Mouse (Mus musculus) stomach, embryonic 15.5 days (tissue): ENCODE data around the gene Cbr1. TPM values are rescaled to one million over a fixed set of nuclear protein-coding genes. Genes with fewer than 3 reads are reported as not detected.

Source experiments
- ATAC-seq: fragments of 200-750 bp; cut with Nextera tagmentation; 2 replicates; pipeline ENCODE4 v1.8.0; 2017; ENCODE audit warnings: low read depth, moderate number of reproducible peaks, moderate TSS enrichment; ENCODE audit not compliant: insufficient read depth, low FRiP score
- H3K27ac ChIP-seq: fragments of 300-500 bp; sonication (generic); 2 replicates; pipeline ENCODE4 v1.5.1; 2015; ENCODE audit warnings: mild to moderate bottlenecking, inconsistent platforms
- H3K27me3 ChIP-seq: fragments of 300-500 bp; sonication (generic); replicated peaks from 2 replicates; pipeline ENCODE4 v1.6.1; 2015; ENCODE audit warnings: inconsistent platforms
- H3K36me3 ChIP-seq: fragments of 300-500 bp; sonication (generic); 2 replicates; pipeline ENCODE4 v1.6.1; 2015; ENCODE audit warnings: inconsistent platforms
- H3K4me1 ChIP-seq: fragments of 300-500 bp; sonication (generic); 2 replicates; pipeline ENCODE4 v1.6.1; 2015; ENCODE audit warnings: inconsistent platforms
- H3K4me2 ChIP-seq: fragments of 300-500 bp; sonication (generic); 2 replicates; pipeline ENCODE4 v1.6.1; 2015; ENCODE audit warnings: mild to moderate bottlenecking, inconsistent platforms
- H3K4me3 ChIP-seq: fragments of 300-500 bp; sonication (generic); replicated peaks from 2 replicates; pipeline ENCODE4 v1.5.1; 2015; ENCODE audit warnings: inconsistent platforms
- H3K9ac ChIP-seq: fragments of 300-500 bp; sonication (generic); 2 replicates; pipeline ENCODE4 v1.6.1; 2015; ENCODE audit warnings: inconsistent platforms
- H3K9me3 ChIP-seq: fragments of 300-500 bp; sonication (generic); 2 replicates; pipeline ENCODE4 v1.6.1; 2016; ENCODE audit warnings: inconsistent platforms
- WGBS: fragments of 180-500 bp; shearing (Covaris S2); methylation state at CpG from one replicate; pipeline ENCODE4 v1.1.7; 2015; 5-methylcytosine and 5-hydroxymethylcytosine counted together
- polyA plus RNA-seq: library from polyadenylated mRNA; unstranded; fragments of >200 nt; fragmentation: Nextera tagmentation; extraction: Ambion mirVana; gene quantifications from 2 replicates; pipeline ENCODE4 v1.2.1, GENCODE M21; 2015

Cbr1 gene
- polyA plus RNA-seq, 1 experiment from 2014 or later: 105 TPM

DNA sequence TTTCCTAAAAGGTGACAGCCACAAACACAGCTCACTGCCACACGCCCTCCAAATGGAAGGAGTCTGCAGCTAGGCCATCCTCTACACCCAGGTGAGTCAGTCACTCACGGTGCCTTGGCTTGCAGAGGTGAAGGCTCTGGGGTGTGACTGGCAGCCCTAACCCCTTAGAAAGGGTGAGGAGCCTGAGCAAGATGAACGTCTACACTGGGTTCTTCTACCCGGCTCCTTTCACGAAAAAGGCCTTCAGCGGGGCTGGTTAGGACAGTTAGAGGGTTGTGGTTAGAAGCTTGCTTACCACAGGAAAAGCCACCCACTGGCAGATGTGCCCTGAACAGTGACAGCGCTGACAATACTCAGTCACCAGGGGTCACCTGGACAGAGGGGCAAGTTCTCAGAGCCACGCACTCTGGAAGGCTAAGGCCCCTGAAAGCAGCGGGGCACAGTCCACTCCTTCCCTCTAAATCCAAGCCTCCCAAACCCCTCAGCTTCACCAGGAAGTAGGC is 19.9 kb upstream of the Cbr1 start:
- Histone ChIP-seq H3K4me1 (no peaks in the 10 kb centered on the region), H3K36me3 (no peaks in the 10 kb centered on the region), H3K27me3 (no peaks in the 10 kb centered on the region), H3K9me3 (no peaks in the 10 kb centered on the region), H3K9ac (no peak overlapping the region), H3K4me2 (no peak overlapping the region), H3K4me3 (no peak overlapping the region), H3K27ac (no peak overlapping the region)
- WGBS: 84% methylated on average over 9 of the region's 9 CpGs
- ATAC-seq: no peak

DNA sequence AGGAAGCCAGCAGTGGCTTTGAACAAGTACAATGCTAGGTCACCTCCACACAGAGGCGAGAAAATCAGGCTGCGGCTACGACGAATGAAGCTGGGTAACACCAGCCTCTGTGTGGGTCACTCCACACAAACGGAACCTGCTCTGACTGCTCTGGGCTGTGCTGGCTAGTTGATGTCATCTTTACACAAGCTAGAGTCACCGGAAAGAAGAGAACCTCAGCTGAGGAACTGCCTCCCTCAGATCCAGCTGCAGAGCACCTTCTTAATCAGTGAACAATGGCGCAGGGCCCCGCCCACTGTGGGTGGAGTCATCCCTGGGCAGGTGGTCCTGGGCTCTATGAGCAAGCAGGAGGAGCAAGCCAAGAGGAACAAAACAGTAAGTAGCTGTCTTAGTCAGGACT is 19.3 kb upstream of the Cbr1 start:
- Histone ChIP-seq H3K27ac (no peak overlapping the region), H3K36me3 (no peaks in the 10 kb centered on the region), H3K4me1 (no peaks in the 10 kb centered on the region), H3K9ac (no peak overlapping the region), H3K4me2 (no peak overlapping the region), H3K4me3 (no peak overlapping the region), H3K27me3 (no peaks in the 10 kb centered on the region), H3K9me3 (no peaks in the 10 kb centered on the region)
- no peak for ATAC-seq
- 68% methylated on average over 8 of the region's 8 CpGs for WGBS

DNA sequence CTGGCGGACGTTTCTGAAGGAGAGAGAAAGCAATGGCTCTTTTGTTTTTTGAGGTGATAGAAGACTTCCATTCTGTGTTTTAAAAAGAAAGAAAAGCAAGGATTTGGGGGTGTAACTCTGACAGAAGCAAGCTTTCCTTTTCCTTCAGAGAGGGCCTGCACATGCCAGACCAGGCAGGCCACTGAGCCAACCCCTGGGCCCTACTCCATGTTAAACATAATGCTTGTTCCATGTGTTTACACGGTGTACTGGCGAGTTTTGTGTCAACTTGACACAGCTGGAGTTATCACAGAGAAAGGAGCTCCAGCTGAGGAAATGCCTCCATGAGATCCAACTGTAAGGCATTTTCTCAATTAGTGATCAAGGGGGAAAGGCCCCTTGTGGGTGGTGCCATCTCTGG is 17.4 kb upstream of the Cbr1 start:
- no peaks in the 10 kb centered on the region for H3K36me3 ChIP-seq
- H3K4me2 ChIP-seq: no peak overlapping the region
- no peak overlapping the region for H3K27ac ChIP-seq
- no peaks in the 10 kb centered on the region for H3K9me3 ChIP-seq
- H3K4me3 ChIP-seq: no peak overlapping the region
- no peak overlapping the region for H3K9ac ChIP-seq
- H3K4me1 ChIP-seq: no peaks in the 10 kb centered on the region
- WGBS: 48% methylated on average over 4 of the region's 4 CpGs
- ATAC-seq: no peak
- H3K27me3 ChIP-seq: no peaks in the 10 kb centered on the region

DNA sequence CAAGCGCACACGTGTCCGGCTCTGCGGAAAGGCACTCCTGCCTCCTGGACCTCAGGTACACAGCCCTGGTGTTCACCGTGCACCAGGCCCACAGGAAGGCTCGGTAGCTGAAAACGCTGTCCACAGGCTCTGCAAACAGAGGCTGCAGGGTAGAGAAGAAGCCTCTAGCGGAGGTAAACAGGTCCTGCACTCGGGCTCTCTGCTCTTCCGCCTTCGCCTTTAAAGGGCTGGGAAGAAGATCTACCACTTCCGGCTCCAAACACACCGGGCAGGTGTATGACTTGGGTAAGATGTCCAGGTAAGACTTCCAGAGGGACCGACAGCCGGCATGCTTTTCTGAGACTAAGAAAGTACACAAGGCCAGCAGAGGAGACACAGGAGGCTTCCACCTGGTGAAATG is 14.7 kb upstream of the Cbr1 start:
- ATAC-seq: no peak
- no peak overlapping the region for H3K4me2 ChIP-seq
- WGBS: 85% methylated on average over 15 of the region's 15 CpGs

DNA sequence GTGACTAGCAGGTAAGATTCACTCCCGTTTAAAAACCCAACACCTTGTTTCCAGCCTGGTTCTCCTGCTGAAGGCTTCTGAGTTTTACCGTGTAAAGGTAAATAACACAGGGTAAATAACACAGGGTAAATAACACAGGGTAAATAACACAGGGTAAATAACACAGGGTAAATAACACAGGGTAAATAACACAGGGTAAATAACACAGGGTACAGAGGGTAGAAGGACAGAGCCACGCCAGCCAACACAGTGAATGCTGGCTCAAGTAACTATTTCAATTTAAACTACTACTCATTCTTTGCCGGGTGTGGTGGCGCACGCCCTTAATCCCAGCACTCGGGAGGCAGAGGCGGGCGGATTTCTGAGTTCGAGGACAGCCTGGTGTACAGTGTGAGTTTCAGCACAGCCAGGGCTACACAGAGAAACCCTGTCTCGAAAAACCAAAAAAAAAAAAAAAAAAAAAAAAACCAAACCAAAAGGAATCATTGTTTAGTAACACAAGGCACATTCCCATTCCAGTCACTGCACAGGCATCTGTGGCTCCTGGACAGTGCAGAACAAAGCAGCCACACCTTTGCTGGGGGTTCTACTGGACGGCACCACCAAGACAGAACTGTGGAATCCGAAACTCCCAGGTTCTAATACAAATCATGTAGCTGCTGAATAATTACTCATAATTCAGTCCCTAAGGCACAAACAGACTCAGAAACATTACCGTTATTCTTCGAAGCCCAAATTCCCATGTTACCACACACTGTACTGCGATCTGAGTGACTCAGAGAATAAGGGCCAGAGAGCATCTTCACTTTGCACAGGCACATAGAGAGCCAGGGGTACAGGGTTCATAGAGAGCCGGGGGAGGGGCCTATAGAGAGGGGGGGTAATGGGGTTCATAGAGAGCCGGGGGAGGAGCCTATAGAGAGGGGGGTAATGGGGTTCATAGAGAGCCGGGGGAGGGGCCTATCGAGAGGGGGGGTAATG is 13.9 kb upstream of the Cbr1 start:
- Histone ChIP-seq H3K9ac (no peak overlapping the region), H3K4me2 (no peak overlapping the region), H3K27ac (no peak overlapping the region), H3K27me3 (no peaks in the 10 kb centered on the region), H3K4me1 (no peaks in the 10 kb centered on the region), H3K36me3 (no peaks in the 10 kb centered on the region), H3K9me3 (no peaks in the 10 kb centered on the region), H3K4me3 (no peak overlapping the region)
- ATAC-seq: no peak
- 87% methylated on average over 20 of the region's 20 CpGs for WGBS

More for the DNA sequence above, 14.7 kb upstream of the Cbr1 start:
- no peak overlapping the region for H3K9ac ChIP-seq
- H3K4me3 ChIP-seq: no peak overlapping the region
- no peaks in the 10 kb centered on the region for H3K36me3 ChIP-seq
- H3K27ac ChIP-seq: no peak overlapping the region
- H3K4me1 ChIP-seq: no peaks in the 10 kb centered on the region
- H3K9me3 ChIP-seq: no peaks in the 10 kb centered on the region
- H3K27me3 ChIP-seq: no peaks in the 10 kb centered on the region

DNA sequence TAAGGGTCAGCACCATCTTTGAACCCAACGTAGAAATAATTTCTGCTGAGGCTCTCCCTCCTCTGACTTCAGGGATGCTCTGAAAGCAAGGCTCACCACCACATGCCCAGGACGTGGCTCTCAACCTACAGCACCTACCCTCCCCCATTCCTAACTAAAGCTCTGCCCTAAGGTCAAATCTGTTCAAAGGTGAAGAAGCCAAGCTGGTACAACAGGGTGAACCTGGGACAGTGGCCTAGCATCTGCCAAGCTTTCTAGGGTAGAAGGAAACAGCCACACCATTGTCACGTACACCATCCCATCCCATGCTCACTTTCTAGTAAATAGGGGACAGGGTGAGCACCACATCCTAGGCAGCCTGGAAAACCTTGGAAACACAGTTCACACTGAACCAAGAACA is 12.9 kb upstream of the Cbr1 start:
- H3K36me3 ChIP-seq: no peaks in the 10 kb centered on the region
- WGBS: 91% methylated on average over 3 of the region's 3 CpGs
- no peak for ATAC-seq
- no peak overlapping the region for H3K4me3 ChIP-seq
- no peak overlapping the region for H3K4me2 ChIP-seq
- H3K9me3 ChIP-seq: no peaks in the 10 kb centered on the region
- H3K9ac ChIP-seq: no peak overlapping the region
- H3K27me3 ChIP-seq: no peaks in the 10 kb centered on the region
- no peaks in the 10 kb centered on the region for H3K4me1 ChIP-seq
- no peak overlapping the region for H3K27ac ChIP-seq

DNA sequence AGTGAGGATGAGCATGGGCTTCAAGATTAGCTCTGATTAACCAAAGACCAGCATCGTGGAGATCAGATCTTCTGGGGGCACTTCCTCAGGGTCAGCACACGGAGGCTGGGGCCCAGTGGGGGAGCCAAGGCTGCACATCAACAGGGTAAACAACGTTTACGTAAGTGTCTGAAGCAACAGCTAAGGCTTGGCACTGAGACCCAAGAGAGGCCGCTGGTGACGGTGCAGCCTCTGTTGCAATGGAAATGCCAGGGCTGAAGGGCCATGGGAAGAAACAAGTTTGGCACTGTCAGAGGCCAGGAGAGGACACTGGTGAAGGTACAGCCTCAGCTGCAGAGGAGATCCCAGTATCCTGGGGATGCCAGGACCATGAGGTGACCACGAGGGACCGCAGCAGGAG is 12.2 kb upstream of the Cbr1 start:
- WGBS: 91% methylated on average over 8 of the region's 8 CpGs

DNA sequence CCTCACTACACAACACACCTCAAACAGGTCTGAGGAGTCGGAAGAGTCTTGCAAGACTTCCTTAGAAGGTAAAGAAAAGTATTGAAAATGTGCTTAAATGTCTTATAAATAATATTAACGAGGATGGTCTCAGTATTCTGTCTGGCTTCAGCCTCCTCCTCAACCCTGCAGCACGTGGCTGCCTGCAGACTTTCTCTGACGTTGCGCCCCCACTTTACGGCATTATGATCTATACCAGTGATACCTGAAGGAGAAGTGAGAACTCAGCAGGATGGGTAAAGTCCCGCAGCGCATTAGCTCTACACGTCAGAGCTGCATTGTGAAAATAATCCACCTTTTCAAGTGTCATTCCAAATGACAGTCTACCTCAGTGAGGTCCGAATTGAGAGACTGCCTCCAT is 11.2 kb upstream of the Cbr1 start:
- WGBS: 94% methylated on average over 10 of the region's 10 CpGs
- Histone ChIP-seq H3K4me3 (no peak overlapping the region), H3K9ac (no peak overlapping the region), H3K4me2 (no peak overlapping the region), H3K4me1 (no peaks in the 10 kb centered on the region), H3K9me3 (no peaks in the 10 kb centered on the region), H3K27me3 (no peaks in the 10 kb centered on the region), H3K36me3 (peaks cover 5% of the 10 kb centered on the region; the same call in 1 of the 2 replicates), H3K27ac (no peak overlapping the region)
- no peak for ATAC-seq

More for the DNA sequence above, 12.2 kb upstream of the Cbr1 start:
- Histone ChIP-seq H3K36me3 (peaks cover 4% of the 10 kb centered on the region; the same call in 1 of the 2 replicates), H3K4me1 (no peaks in the 10 kb centered on the region), H3K27ac (no peak overlapping the region), H3K9me3 (no peaks in the 10 kb centered on the region), H3K4me3 (no peak overlapping the region), H3K9ac (no peak overlapping the region), H3K27me3 (no peaks in the 10 kb centered on the region), H3K4me2 (no peak overlapping the region)
- ATAC-seq: no peak

DNA sequence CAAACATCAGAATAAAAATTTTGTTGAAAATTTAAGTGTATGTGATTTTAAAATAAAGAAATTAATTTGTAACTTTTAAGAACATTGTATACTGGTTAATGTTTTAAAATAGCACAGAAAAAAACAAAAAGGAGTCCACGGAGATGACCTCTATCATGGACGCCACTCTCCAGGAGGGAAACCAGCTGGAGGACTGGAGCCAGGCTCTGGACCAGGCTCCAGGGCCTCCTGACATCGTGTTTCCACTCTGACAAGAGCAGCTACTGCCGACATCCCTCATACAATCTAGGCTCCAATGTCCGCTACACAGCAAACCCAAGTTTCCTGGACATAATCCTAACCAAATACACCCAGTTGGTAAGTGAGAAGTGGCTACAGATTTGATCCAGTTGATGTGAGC is 9.9 kb upstream of the Cbr1 start:
- Histone ChIP-seq H3K36me3 (peaks cover 5% of the 10 kb centered on the region; the same call in 1 of the 2 replicates), H3K27me3 (no peaks in the 10 kb centered on the region), H3K4me3 (no peak overlapping the region), H3K9ac (no peak overlapping the region), H3K4me1 (no peaks in the 10 kb centered on the region), H3K9me3 (no peaks in the 10 kb centered on the region), H3K27ac (no peak overlapping the region), H3K4me2 (no peak overlapping the region)
- ATAC-seq: no peak
- WGBS: 75% methylated on average over 5 of the region's 5 CpGs

DNA sequence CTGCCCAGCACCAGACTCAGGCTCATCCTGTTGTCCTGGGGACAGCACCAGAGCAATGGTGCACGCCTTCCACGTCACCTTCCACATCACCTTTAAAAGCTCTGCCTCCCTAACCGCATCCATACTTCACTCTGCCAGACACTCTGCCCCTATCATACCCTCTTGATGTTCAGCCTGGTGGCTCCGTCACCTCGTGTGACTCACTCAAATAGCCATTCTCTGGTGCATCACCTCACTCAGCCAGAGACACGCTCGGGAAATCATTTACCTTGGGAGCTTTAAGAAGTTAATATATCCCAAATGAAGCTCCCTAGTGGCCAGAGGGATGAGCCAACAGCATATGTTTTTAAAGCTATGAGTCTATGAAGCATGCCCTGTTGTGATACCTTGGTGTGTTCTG is 8.8 kb upstream of the Cbr1 start:
- no peaks in the 10 kb centered on the region for H3K9me3 ChIP-seq
- no peaks in the 10 kb centered on the region for H3K4me1 ChIP-seq
- no peak overlapping the region for H3K27ac ChIP-seq
- H3K36me3 ChIP-seq: peaks cover 5% of the 10 kb centered on the region; the same call in 1 of the 2 replicates
- no peak overlapping the region for H3K4me3 ChIP-seq
- H3K27me3 ChIP-seq: no peaks in the 10 kb centered on the region
- no peak for ATAC-seq
- no peak overlapping the region for H3K4me2 ChIP-seq
- no peak overlapping the region for H3K9ac ChIP-seq
- 90% methylated on average over 7 of the region's 7 CpGs for WGBS

DNA sequence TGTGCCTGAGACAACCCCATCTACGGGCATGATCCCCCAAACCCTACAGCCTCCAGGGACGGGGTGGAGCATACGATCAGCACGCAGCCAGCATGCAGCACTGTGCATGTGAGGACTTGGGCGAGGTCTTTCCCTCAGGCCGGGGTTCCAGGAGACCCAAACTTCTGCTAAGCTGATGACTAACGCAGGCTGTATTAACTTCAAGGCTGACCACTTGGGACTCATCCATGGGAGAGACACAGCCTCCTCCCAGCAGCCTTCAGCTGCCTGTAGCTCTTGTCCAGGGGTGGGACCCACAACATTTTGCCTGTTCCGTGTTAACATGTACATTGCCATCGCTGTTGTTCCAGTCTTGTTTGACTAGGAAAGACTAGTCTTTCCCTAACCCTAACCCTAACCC is 8.1 kb upstream of the Cbr1 start:
- Histone ChIP-seq H3K9me3 (no peaks in the 10 kb centered on the region), H3K27me3 (no peaks in the 10 kb centered on the region), H3K9ac (no peak overlapping the region), H3K4me2 (no peak overlapping the region), H3K27ac (no peak overlapping the region), H3K4me3 (no peak overlapping the region), H3K36me3 (peaks cover 5% of the 10 kb centered on the region; the same call in 1 of the 2 replicates), H3K4me1 (no peaks in the 10 kb centered on the region)
- 92% methylated on average over 9 of the region's 9 CpGs for WGBS
- ATAC-seq: no peak

DNA sequence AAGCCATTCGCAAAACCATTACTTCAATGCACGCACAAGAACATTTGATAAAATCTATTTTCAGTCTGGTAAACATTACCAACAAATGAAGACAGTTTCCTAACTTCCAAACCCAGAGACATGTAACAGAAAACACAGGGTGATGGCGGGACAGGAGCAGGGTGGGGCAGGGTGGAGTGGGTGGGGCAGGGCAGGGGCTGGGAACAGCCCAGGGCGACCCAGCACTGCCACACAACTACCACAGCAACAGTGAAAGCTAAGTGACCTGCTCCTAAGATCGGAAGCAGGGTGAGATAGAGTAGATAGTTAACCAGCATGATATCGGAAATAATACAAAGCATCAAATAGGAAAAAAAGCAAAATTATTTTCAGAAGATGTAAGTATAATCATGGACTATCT is 6.2 kb upstream of the Cbr1 start:
- no peaks in the 10 kb centered on the region for H3K9me3 ChIP-seq
- H3K4me2 ChIP-seq: no peak overlapping the region
- peaks cover 5% of the 10 kb centered on the region; the same call in 1 of the 2 replicates for H3K36me3 ChIP-seq
- no peak overlapping the region for H3K4me3 ChIP-seq
- WGBS: 81% methylated on average over 6 of the region's 6 CpGs
- H3K27me3 ChIP-seq: no peaks in the 10 kb centered on the region
- no peak overlapping the region for H3K9ac ChIP-seq
- H3K4me1 ChIP-seq: peaks cover 2% of the 10 kb centered on the region; the same call in 1 of the 2 replicates
- no peak for ATAC-seq
- no peak overlapping the region for H3K27ac ChIP-seq
